Mouse (Mus musculus) CD4-positive, CD25-positive, alpha-beta regulatory T cell, adult 2 months (primary cell): ENCODE measurements around the gene Sdc3.
A peak's percentile ranks its signal among the peaks of the same experiment; 100 is the strongest.

ENCODE experiments used
- DNase-seq: peaks from one replicate; pipeline ENCODE4 v3.0.0-alpha.2; 2012; ENCODE audit warnings: low read depth, low spot score

Sdc3 gene

GRCm38 (mm10) chr4:130820594-130821255, 28.4 kb downstream of the Sdc3 start:
- DNase-seq, result no peak

- DNase-seq, result peak; percentile 10
Observed at GRCm38 (mm10) chr4:130828851-130829673, 36.7 kb downstream of the Sdc3 start.

GRCm38 (mm10) chr4:130834122-130834521, 41.8 kb downstream of the Sdc3 start:
- DNase-seq, result no peak

GRCm38 (mm10) chr4:130835550-130835949, 43.2 kb downstream of the Sdc3 start:
- no peak for DNase-seq

GRCm38 (mm10) chr4:130836281-130837061, 44.1 kb downstream of the Sdc3 start:
- no peak for DNase-seq

GRCm38 (mm10) chr4:130838585-130838984, 46.2 kb downstream of the Sdc3 start:
- DNase-seq, result no peak

- no peak for DNase-seq
Observed at GRCm38 (mm10) chr4:130841107-130841840, 48.9 kb downstream of the Sdc3 start.

- DNase-seq, result no peak
Observed at GRCm38 (mm10) chr4:130848814-130849213, 56.5 kb downstream of the Sdc3 start.

- DNase-seq, result no peak
Observed at GRCm38 (mm10) chr4:130857661-130858060, 65.3 kb downstream of the Sdc3 start.

GRCm38 (mm10) chr4:130858880-130859279, 66.5 kb downstream of the Sdc3 start:
- DNase-seq, result no peak

- no peak for DNase-seq
Observed at GRCm38 (mm10) chr4:130859467-130859866, 67.1 kb downstream of the Sdc3 start.

GRCm38 (mm10) chr4:130860902-130861652, 68.7 kb downstream of the Sdc3 start:
- no peak for DNase-seq

- no peak for DNase-seq
Observed at GRCm38 (mm10) chr4:130861653-130862208, 69.4 kb downstream of the Sdc3 start.

GRCm38 (mm10) chr4:130862538-130862937, 70.2 kb downstream of the Sdc3 start:
- DNase-seq, result no peak

GRCm38 (mm10) chr4:130865460-130865859, 73.1 kb downstream of the Sdc3 start:
- no peak for DNase-seq

- DNase-seq, result no peak
Observed at GRCm38 (mm10) chr4:130865901-130866371, 73.6 kb downstream of the Sdc3 start.

GRCm38 (mm10) chr4:130867940-130868339, 75.6 kb downstream of the Sdc3 start:
- DNase-seq, result no peak

- no peak for DNase-seq
Observed at GRCm38 (mm10) chr4:130868803-130869202, 76.5 kb downstream of the Sdc3 start.

- DNase-seq, result no peak
Observed at GRCm38 (mm10) chr4:130872414-130872813, 80.1 kb downstream of the Sdc3 start.

GRCm38 (mm10) chr4:130873440-130873839, 81.1 kb downstream of the Sdc3 start:
- DNase-seq, result no peak
